Mouse (Mus musculus) embryonic facial prominence, embryonic 12.5 days (tissue): ENCODE results near the gene Dclk2. TPM values are rescaled to one million over a fixed set of nuclear protein-coding genes. Genes with fewer than 3 reads are reported as not detected.
A peak's percentile ranks its signal among the peaks of the same experiment; 100 is the strongest.

Source experiments
- ATAC-seq: fragments of 200-750 bp; cut with Nextera tagmentation; 2 replicates; pipeline ENCODE4 v1.8.0; 2017; ENCODE audit not compliant: insufficient number of reproducible peaks, insufficient read depth, low FRiP score, low TSS enrichment
- H3K27ac ChIP-seq: fragments of 300-500 bp; sonication (generic); 2 replicates; pipeline ENCODE4 v1.5.1; 2016; ENCODE audit warnings: mild to moderate bottlenecking
- H3K27me3 ChIP-seq: fragments of 300-500 bp; sonication (generic); 2 replicates; pipeline ENCODE4 v1.6.1; 2016; ENCODE audit warnings: mild to moderate bottlenecking, moderate library complexity
- H3K36me3 ChIP-seq: fragments of 300-500 bp; sonication (generic); 2 replicates; pipeline ENCODE4 v1.6.1; 2016; ENCODE audit warnings: mild to moderate bottlenecking
- H3K4me1 ChIP-seq: fragments of 300-500 bp; sonication (generic); 2 replicates; pipeline ENCODE4 v1.6.1; 2016
- H3K4me2 ChIP-seq: fragments of 300-500 bp; sonication (generic); replicated peaks from 2 replicates; pipeline ENCODE4 v1.6.1; 2016; ENCODE audit warnings: mild to moderate bottlenecking, moderate library complexity
- H3K4me3 ChIP-seq: fragments of 300-500 bp; sonication (generic); 2 replicates; pipeline ENCODE4 v1.5.1; 2016; ENCODE audit warnings: mild to moderate bottlenecking
- H3K9ac ChIP-seq: fragments of 300-500 bp; sonication (generic); 2 replicates; pipeline ENCODE4 v1.6.1; 2016; ENCODE audit warnings: mild to moderate bottlenecking, moderate library complexity
- H3K9me3 ChIP-seq: fragments of 300-500 bp; sonication (generic); 2 replicates; pipeline ENCODE4 v1.6.1; 2016; ENCODE audit warnings: mild to moderate bottlenecking, moderate library complexity
- WGBS: fragments of 180-500 bp; shearing (Covaris S2); methylation state at CpG from one replicate; pipeline ENCODE4 v1.1.7; 2016; 5-methylcytosine and 5-hydroxymethylcytosine counted together
- polyA plus RNA-seq: library from polyadenylated mRNA; unstranded; fragments of >200 nt; fragmentation: Nextera tagmentation; extraction: Ambion mirVana; gene quantifications from 2 replicates; pipeline ENCODE4 v1.2.1, GENCODE M21; 2016

Dclk2 gene
- polyA plus RNA-seq, 1 experiment from 2014 or later, result 22.2 TPM

DNA sequence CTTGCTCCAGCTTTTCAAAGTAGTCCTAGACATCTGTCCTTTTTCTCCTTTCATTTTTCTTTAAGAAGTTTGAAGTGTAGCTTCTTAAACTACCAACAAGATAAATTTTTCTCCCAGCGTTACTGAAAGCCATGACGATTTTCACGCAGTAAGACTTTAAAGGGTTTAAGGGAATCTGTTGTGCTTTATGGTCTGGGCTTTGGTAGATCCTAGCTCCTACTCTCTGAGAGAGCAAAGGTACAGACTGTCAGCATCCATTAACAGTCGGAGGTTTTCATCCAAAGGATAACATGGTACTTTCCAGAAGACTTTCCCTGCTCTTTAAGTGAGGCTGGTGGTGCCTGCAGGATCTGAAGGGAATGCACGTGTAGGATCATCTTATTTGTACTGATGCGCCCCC is 151.7 kb downstream of the Dclk2 start:
- ATAC-seq, result no peak
- peak overlapping the region; percentile 65 for H3K27ac ChIP-seq
- H3K4me1 ChIP-seq, result peaks cover 21% of the 10 kb centered on the region
- H3K9me3 ChIP-seq, result no peaks in the 10 kb centered on the region
- no peaks in the 10 kb centered on the region for H3K36me3 ChIP-seq
- H3K9ac ChIP-seq, result no peak overlapping the region
- no peaks in the 10 kb centered on the region for H3K27me3 ChIP-seq
- peak overlapping the region; percentile 27; the same call in 1 of the 2 replicates for H3K4me2 ChIP-seq
- no peak overlapping the region for H3K4me3 ChIP-seq
- WGBS, result 45% methylated on average over 6 of the region's 6 CpGs

DNA sequence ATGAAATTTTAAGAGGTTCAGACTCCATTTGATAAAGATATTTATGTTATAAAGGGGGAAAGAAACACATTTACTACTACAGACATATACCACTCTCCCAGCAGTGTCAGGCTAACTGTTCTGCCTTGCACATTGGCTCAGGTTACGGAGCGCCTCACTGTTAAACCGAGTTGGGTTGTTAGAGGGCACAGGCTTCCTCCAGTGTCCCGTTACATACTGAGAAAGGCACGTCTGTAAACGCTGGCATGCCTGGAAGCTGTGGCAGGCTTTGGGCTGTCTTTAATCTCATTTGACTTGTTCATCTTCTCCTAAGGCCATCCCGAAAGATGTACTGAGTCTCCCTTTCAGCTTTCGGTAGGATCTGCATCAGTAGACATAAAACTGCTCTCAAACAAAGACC is 152.1 kb downstream of the Dclk2 start:
- H3K4me3 ChIP-seq, result no peak overlapping the region
- peak overlapping the region; percentile 65 for H3K27ac ChIP-seq
- no peak overlapping the region for H3K9ac ChIP-seq
- 11% methylated on average over 8 of the region's 8 CpGs for WGBS
- peaks cover 21% of the 10 kb centered on the region for H3K4me1 ChIP-seq
- peak overlapping the region; percentile 27; the same call in 1 of the 2 replicates for H3K4me2 ChIP-seq
- no peaks in the 10 kb centered on the region for H3K36me3 ChIP-seq
- H3K27me3 ChIP-seq, result no peaks in the 10 kb centered on the region
- peak; percentile 79; the same call in 1 of the 2 replicates for ATAC-seq
- no peaks in the 10 kb centered on the region for H3K9me3 ChIP-seq

DNA sequence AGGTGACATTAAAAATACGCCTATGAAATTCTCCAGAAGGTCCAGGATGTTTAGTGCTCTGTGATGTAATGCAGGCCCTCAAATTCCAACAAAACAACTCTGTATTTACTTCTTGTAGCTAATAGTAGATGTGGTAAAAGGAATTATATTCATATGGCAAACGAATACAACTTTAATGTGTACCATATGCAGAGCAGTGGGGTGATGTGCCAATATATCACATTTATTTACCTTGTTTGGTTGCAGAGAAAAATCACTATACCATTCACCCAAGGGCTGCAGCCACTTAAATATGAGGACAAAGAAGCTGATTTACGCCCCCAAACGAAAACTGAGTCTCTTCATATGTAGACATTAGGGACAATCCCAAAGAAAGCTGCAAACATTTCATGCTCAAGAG is 158.2 kb downstream of the Dclk2 start:
- H3K27ac ChIP-seq, result peak overlapping the region; percentile 73
- WGBS, result 64% methylated on average over 4 of the region's 4 CpGs
- H3K4me3 ChIP-seq, result no peak overlapping the region
- H3K27me3 ChIP-seq, result no peaks in the 10 kb centered on the region
- no peak overlapping the region for H3K4me2 ChIP-seq
- H3K36me3 ChIP-seq, result no peaks in the 10 kb centered on the region
- ATAC-seq, result no peak
- H3K4me1 ChIP-seq, result peaks cover 3% of the 10 kb centered on the region
- H3K9ac ChIP-seq, result no peak overlapping the region
- H3K9me3 ChIP-seq, result no peaks in the 10 kb centered on the region

DNA sequence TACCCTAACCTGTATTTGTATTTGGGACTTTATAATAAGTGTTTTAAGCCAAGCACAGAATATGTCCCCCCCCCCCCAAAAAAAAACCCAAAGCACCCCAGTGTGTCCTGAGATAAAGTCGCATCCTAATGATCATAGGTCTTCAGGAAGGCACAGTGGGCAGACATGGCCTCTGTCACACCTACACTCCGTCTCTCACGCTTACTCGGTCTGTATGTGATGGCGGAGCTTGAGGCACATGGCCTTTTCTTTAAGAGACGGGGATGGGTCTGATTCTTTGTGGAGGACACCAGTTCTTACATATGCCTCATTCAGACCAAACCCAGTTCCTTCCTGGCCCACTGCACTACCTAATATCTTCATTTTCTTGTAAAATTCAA is 158.6 kb downstream of the Dclk2 start:
- Histone ChIP-seq H3K9me3 (no peaks in the 10 kb centered on the region), H3K9ac (no peak overlapping the region), H3K27me3 (no peaks in the 10 kb centered on the region), H3K4me2 (no peak overlapping the region), H3K27ac (peak overlapping the region; percentile 73), H3K4me3 (no peak overlapping the region), H3K4me1 (peaks cover 3% of the 10 kb centered on the region), H3K36me3 (no peaks in the 10 kb centered on the region)
- WGBS, result 83% methylated on average over 6 of the region's 6 CpGs
- no peak for ATAC-seq

DNA sequence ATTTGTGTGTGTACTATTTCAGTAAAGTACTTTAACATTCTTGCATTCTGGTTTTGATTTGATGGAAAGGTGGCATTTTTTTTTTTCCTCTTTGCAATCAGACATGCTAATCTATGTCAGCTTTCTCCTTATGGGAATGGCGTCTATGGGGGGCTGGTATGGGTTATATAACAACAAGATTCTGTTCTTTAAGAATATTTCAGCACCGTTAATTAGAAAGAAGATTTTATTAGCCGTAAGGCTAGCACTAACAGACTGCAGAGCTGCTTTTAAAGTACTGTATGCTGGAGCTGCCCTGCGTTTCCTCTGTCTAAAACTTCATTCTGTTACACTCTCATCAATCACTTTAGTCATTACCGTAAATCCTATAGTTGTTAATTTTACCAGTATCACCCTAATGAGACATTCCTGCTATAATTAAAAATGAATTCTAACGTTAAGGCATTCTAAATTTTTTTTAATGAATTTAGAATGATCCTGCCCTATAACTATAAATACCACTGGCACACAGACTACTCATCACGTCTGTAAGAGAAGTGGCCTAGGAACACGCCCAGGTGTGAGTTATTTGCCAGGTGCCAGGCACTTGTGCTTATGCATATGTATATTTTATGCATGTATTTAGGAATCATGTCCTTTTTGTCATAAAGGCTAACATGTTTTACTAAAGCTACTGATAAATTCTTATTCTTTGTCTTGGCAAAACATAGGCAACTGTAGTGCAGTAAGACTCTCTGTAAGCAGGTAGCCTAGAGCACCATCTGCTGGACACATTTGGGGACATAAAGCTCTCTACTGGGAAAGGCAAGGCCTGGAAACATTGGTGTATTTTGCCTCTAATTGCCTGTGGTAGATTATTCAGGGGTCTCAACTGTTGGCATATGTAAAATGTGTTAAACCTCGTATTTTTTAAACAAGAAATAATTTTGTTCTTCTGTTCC is 159.3 kb downstream of the Dclk2 start:
- Histone ChIP-seq H3K36me3 (no peaks in the 10 kb centered on the region), H3K4me3 (no peak overlapping the region), H3K9ac (no peak overlapping the region), H3K27me3 (no peaks in the 10 kb centered on the region), H3K27ac (peak overlapping the region; percentile 73), H3K4me2 (no peak overlapping the region), H3K9me3 (no peaks in the 10 kb centered on the region), H3K4me1 (peaks cover 3% of the 10 kb centered on the region)
- 0 out of 2 replicates have a peak, but pooled peaks have one; percentile 72 for ATAC-seq
- 48% methylated on average over 9 of the region's 9 CpGs for WGBS

DNA sequence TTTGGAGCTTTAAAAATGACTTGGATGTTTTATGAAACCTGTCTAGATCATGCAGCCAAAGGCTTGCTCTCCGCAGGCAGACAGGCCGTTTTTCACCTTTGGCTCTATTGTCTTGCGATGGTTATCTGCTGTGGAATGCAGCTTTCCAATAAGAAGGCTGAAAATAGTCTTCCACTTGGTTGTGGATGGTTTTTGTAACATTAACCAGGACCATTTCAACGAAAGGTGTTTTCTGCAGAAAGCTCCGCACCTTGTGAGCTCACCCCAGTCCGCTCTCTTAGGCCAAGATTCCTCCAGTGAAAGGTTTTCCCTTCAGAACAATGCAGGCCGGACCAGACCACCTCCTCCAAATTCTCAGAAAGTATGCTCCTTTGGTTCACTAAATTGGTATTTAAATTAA is 160.2 kb downstream of the Dclk2 start:
- Histone ChIP-seq H3K4me1 (peaks cover 3% of the 10 kb centered on the region), H3K4me2 (0 out of 2 replicates have a peak overlapping the region, but pooled peaks have one; percentile 13)
- WGBS, result 57% methylated on average over 7 of the region's 7 CpGs

DNA sequence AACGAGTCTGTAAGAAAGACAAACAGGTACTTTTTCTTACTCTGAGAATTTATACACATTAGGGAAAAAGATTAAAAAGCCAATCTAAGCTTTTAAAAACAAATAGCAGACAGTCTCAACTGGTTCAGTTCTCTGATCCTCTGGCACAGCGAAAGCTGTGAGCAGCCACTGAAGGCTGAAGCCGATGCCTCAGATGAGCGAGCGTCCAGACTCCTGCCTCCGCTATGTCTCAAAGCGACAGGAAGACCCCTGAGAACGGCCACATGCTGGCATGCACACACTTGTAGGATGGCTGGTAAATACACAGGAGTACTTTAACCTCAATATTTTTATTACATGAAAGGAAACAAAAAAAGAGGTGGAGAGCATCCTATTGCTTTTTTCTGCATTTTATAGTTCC is 160.8 kb downstream of the Dclk2 start:
- 43% methylated on average over 8 of the region's 8 CpGs for WGBS
- Histone ChIP-seq H3K9ac (no peak overlapping the region; the same call in 1 of the 2 replicates), H3K36me3 (no peaks in the 10 kb centered on the region), H3K4me2 (peak overlapping the region; percentile 33), H3K27ac (peak overlapping the region; percentile 70), H3K4me1 (peaks cover 8% of the 10 kb centered on the region), H3K27me3 (no peaks in the 10 kb centered on the region), H3K4me3 (no peak overlapping the region), H3K9me3 (no peaks in the 10 kb centered on the region)
- ATAC-seq, result no peak

More for the DNA sequence above, 160.2 kb downstream of the Dclk2 start:
- H3K9ac ChIP-seq, result peak overlapping the region; percentile 7; the same call in 1 of the 2 replicates
- H3K4me3 ChIP-seq, result no peak overlapping the region
- no peak for ATAC-seq
- H3K27ac ChIP-seq, result peak overlapping the region; percentile 73
- no peaks in the 10 kb centered on the region for H3K36me3 ChIP-seq
- H3K9me3 ChIP-seq, result no peaks in the 10 kb centered on the region
- no peaks in the 10 kb centered on the region for H3K27me3 ChIP-seq

DNA sequence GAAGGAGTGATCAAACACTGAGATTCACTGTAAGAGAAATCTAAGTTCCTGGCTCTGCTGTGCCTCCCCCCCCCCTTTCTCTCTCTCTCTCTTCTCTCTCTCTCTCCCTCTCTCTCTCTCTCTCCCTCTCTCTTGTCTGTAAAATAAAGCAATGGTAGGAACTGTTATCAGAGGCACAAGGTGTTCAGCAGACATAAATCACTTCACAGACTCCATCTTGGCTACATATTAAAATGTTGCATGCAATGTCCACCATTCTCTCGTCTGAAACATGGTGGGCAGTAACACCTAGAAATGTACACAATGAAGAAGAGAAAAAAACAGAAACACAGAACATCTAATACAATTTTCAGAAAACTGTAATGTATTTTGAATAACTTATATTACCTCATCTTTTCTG is 161.3 kb downstream of the Dclk2 start:
- no peak overlapping the region for H3K27ac ChIP-seq
- H3K4me2 ChIP-seq, result no peak overlapping the region
- 67% methylated on average over 1 of the region's 1 CpGs for WGBS
- peaks cover 12% of the 10 kb centered on the region for H3K4me1 ChIP-seq
- ATAC-seq, result no peak
- no peak overlapping the region for H3K9ac ChIP-seq
- H3K9me3 ChIP-seq, result no peaks in the 10 kb centered on the region
- no peak overlapping the region for H3K4me3 ChIP-seq
- H3K36me3 ChIP-seq, result no peaks in the 10 kb centered on the region
- no peaks in the 10 kb centered on the region for H3K27me3 ChIP-seq

DNA sequence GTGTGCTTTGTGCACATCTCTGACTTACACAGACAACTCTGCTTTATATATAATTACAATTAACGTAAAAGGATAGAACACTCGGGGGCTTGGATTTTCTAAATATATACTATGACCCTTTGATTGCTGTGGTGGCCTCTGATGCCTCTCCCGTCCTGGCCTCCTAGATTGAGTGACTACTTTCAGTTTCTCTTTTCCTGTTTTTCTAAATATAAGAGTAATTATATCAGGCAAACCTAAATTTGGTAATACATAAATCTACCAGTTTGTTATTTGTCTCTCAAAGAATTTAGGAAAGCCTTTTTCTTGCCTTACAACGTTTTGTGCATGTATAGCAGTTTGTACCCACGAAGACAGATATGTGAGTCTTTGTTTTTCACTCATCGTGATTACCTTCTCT is 161.9 kb downstream of the Dclk2 start:
- Histone ChIP-seq H3K27me3 (no peaks in the 10 kb centered on the region), H3K4me1 (peaks cover 13% of the 10 kb centered on the region), H3K27ac (peak overlapping the region; percentile 41; the same call in 1 of the 2 replicates), H3K36me3 (no peaks in the 10 kb centered on the region), H3K9ac (no peak overlapping the region), H3K9me3 (no peaks in the 10 kb centered on the region), H3K4me3 (no peak overlapping the region), H3K4me2 (peak overlapping the region; percentile 32; the same call in 1 of the 2 replicates)
- WGBS, result 54% methylated on average over 6 of the region's 6 CpGs
- no peak for ATAC-seq

DNA sequence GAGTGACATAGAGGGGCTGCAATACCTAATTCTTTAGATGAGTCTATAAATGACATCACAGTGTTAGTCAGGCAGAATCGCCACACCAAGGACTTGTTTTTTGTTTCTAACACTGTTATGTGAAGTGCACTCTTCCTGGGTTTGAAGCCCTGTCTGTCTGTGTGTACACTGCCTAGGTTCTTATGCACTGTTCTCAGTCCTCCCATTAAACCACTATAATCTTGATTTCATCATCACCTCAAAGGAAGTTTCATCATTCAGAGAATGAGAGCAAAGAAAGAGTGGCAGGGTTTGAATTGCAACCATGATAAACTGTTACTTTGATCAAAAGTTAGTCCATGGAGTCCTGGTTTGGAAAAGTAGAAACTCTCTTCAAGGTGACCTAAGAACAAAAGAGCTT is 164.1 kb downstream of the Dclk2 start:
- H3K4me2 ChIP-seq, result no peak overlapping the region
- no peak overlapping the region for H3K9ac ChIP-seq
- no peaks in the 10 kb centered on the region for H3K36me3 ChIP-seq
- no peak for ATAC-seq
- H3K27me3 ChIP-seq, result no peaks in the 10 kb centered on the region
- H3K4me1 ChIP-seq, result peaks cover 13% of the 10 kb centered on the region
- H3K27ac ChIP-seq, result no peak overlapping the region
- 88% methylated on average over 1 of the region's 1 CpGs for WGBS
- no peak overlapping the region for H3K4me3 ChIP-seq
- H3K9me3 ChIP-seq, result no peaks in the 10 kb centered on the region

DNA sequence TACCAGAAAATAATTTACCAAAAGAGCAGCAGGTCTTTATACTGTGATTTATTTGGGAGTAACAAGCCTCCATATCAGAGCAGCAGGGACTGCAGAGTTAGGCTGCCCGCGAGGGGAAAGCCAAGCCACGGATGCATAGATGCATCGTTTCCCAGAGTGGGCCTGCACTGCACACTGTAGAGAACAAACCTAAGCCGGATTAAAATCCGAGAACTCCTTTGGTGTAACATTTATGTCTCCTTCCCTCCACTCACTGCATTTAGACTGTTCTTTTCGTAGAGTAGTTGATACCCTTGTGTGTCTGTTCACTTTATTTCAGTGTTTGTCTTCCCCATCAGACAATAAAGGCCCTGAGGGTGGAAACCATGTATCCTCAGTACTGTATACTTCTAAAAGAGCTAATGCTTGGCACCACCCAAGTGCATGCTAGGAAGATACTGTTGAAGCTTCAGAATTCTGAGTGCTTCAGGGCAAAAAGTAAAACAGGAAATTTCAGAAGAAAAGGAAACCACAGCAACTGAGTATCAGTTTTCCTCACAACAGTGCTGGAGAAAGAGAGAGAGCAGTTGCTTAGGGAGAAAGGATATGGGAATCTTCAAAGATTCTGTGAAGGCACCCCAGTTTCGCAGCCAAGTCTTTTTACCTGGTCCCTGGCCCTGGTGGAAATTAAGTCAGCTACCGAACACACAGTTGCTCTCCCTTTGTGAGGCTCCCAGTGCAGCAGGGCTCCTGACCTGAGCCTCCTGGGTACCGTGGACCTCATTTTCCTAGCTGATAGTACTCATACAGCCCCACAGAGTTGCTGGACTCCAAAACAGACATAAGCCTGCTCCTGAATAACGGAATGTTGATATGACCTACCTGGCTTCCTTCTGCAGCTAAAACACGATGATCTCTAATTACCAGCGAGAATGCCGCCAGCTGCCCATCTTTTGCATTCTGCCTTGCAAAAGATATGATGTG is 165.8 kb downstream of the Dclk2 start:
- H3K9me3 ChIP-seq, result no peaks in the 10 kb centered on the region
- H3K4me2 ChIP-seq, result peak overlapping the region; percentile 18; the same call in 1 of the 2 replicates
- peak overlapping the region; percentile 80 for H3K27ac ChIP-seq
- no peaks in the 10 kb centered on the region for H3K36me3 ChIP-seq
- 0 out of 2 replicates have a peak, but pooled peaks have one; percentile 47 for ATAC-seq
- H3K9ac ChIP-seq, result no peak overlapping the region
- peaks cover 10% of the 10 kb centered on the region for H3K4me1 ChIP-seq
- H3K27me3 ChIP-seq, result no peaks in the 10 kb centered on the region
- WGBS, result 52% methylated on average over 14 of the region's 14 CpGs
- no peak overlapping the region for H3K4me3 ChIP-seq
